ENCODE assay signal across 7 mouse cellular contexts in genomic region chr7:73390426-73391001, GRCm38 (mm10). TPM values are rescaled to one million over a fixed set of nuclear protein-coding genes. Genes with fewer than 3 reads are reported as not detected.
DNase-seq lines count a peak whose midpoint lies in the region; ATAC-seq and TF ChIP-seq lines count a peak whose summit lies in the region.

No protein-coding gene starts in this region.

- TF ChIP-seq EP300 in liver, embryonic 14.5 days (IDR thresholded peaks at IDR 0.05; ENCODE audit: low read depth): no peak

- no peaks in the 10 kb centered on the region for H3K36me3 ChIP-seq in testis, adult 2 months (ENCODE audit: control insufficient read depth, insufficient read depth, low read length)
- H3K36me3 ChIP-seq in forebrain, postnatal 0 days (ENCODE audit: insufficient read depth): no peaks in the 10 kb centered on the region
- H3K36me3 ChIP-seq in liver, embryonic 14.5 days (replicated peaks; ENCODE audit: control insufficient read depth, insufficient read depth, low read depth): no peaks in the 10 kb centered on the region

- no peak for TF ChIP-seq POLR2A in testis, adult 2 months (IDR thresholded peaks at IDR 0.05; ENCODE audit: control insufficient read depth, low read depth, low read length)

- whole genome bisulfite sequencing in forebrain, postnatal 0 days: 1% methylated on average over 18 of the region's 18 CpGs
- 5% methylated on average over 18 of the region's 18 CpGs for WGBS in liver, embryonic 14.5 days (ENCODE audit: insufficient replicate concordance)

- no peak for TF ChIP-seq CTCF in testis, adult 2 months (IDR thresholded peaks at IDR 0.05; ENCODE audit: control insufficient read depth, insufficient read depth, insufficient replicate concordance, low read depth, low read length)
- no peak for TF ChIP-seq CTCF in forebrain, postnatal 0 days (IDR thresholded peaks at IDR 0.05; ENCODE audit: low read depth)
- TF ChIP-seq CTCF in liver, embryonic 14.5 days (IDR thresholded peaks at IDR 0.05; ENCODE audit: low read depth): no peak

- peak overlapping the region; percentile 65 for H3K9ac ChIP-seq in forebrain, postnatal 0 days
- no peak overlapping the region for H3K9ac ChIP-seq in liver, embryonic 14.5 days (replicated peaks)

- peak; percentile 15 for ATAC-seq in forebrain, postnatal 0 days
- ATAC-seq in liver, embryonic 14.5 days (ENCODE audit: insufficient read depth): no peak

- H3K27me3 ChIP-seq in testis, adult 2 months (ENCODE audit: control insufficient read depth, insufficient read depth, low read length): no peaks in the 10 kb centered on the region
- H3K27me3 ChIP-seq in forebrain, postnatal 0 days (ENCODE audit: insufficient read depth, low read length): no peaks in the 10 kb centered on the region
- peaks cover 46% of the 10 kb centered on the region for H3K27me3 ChIP-seq in liver, embryonic 14.5 days (ENCODE audit: control insufficient read depth, insufficient read depth, low read length)

- H3K9me3 ChIP-seq in forebrain, postnatal 0 days (ENCODE audit: low read length): no peaks in the 10 kb centered on the region
- no peaks in the 10 kb centered on the region for H3K9me3 ChIP-seq in liver, embryonic 14.5 days (ENCODE audit: control insufficient read depth, low read length)

- peak overlapping the region; percentile 19 for H3K4me3 ChIP-seq in testis, adult 2 months (ENCODE audit: control insufficient read depth, low read depth, low read length)
- H3K4me3 ChIP-seq in forebrain, postnatal 0 days (ENCODE audit: low read depth, low read length): peak overlapping the region; percentile 51
- no peak overlapping the region for H3K4me3 ChIP-seq in liver, embryonic 14.5 days (ENCODE audit: insufficient read depth in 1 of 2, low read depth in 2 of 2, low read length in 2 of 2)

- no peak for DNase-seq in testis, postnatal 14 days (ENCODE audit: low spot score)
- DNase-seq in forebrain, postnatal 0 days: peak; percentile 50
- DNase-seq in liver, embryonic 14.5 days (ENCODE audit: low read depth in 3 of 3, low spot score in 3 of 3): no peak
- DNase-seq in spleen, adult 18-20 months: no peak
- DNase-seq in layer of hippocampus, postnatal 25 days (ENCODE audit: extremely low spot score in 1 of 2, low spot score in 1 of 2): no peak
- DNase-seq in thymus, postnatal 10 days (ENCODE audit: low spot score in 2 of 2): no peak

- peak overlapping the region; percentile 93 for H3K4me2 ChIP-seq in forebrain, postnatal 0 days (ENCODE audit: low read depth)
- peak overlapping the region; percentile 24 for H3K4me2 ChIP-seq in liver, embryonic 14.5 days (ENCODE audit: low read depth)

- peaks cover 22% of the 10 kb centered on the region for H3K4me1 ChIP-seq in testis, adult 2 months (ENCODE audit: control insufficient read depth, insufficient read depth, low read length)
- peaks cover 27% of the 10 kb centered on the region for H3K4me1 ChIP-seq in forebrain, postnatal 0 days (ENCODE audit: insufficient read depth)
- no peaks in the 10 kb centered on the region for H3K4me1 ChIP-seq in liver, embryonic 14.5 days (replicated peaks; ENCODE audit: control insufficient read depth in 2 of 2, insufficient read depth in 2 of 2, low read length in 1 of 2)

- H3K27ac ChIP-seq in testis, adult 2 months (ENCODE audit: control insufficient read depth, insufficient read depth, low read depth, low read length): no peak overlapping the region
- peak overlapping the region; percentile 83 for H3K27ac ChIP-seq in forebrain, postnatal 0 days (ENCODE audit: low read depth, low read length)
- no peak overlapping the region for H3K27ac ChIP-seq in liver, embryonic 14.5 days

RNA-seq across cellular contexts. Expression of gene Rgma, which starts 15.2 kb away (rescaled TPM):
- 8.5 and 9.3 TPM in 2 replicates for polyA plus RNA-seq in testis, adult 2 months (2012; rRNA removed)
- 72.2 and 96.4 TPM in 2 replicates for total RNA-seq in forebrain, postnatal 0 days (2014; rRNA removed)
- 34.1 and 39.9 TPM in 2 replicates for polyA plus RNA-seq in forebrain, postnatal 0 days (2015; fragmentation: Nextera tagmentation; extraction: Ambion mirVana)
- polyA plus RNA-seq in liver, embryonic 14.5 days (2012; rRNA removed): 0.06 and 0.32 TPM in 2 replicates
- 0.05 TPM in 1 of 2 replicates, not detected in the other for polyA plus RNA-seq in liver, embryonic 14.5 days (2014; fragmentation: Nextera tagmentation; extraction: Ambion mirVana)
- 10 to 100 TPM; 50.7 to 62.6 TPM for total RNA-seq in layer of hippocampus, postnatal 25 days (2021)

Comparison
In these comparisons a context has a peak if more than half of its experiments do, and no peak if none do; other contexts are left out.
1. H3K4me3 ChIP-seq: peak in testis, adult 2 months (single experiment) and forebrain, postnatal 0 days (single experiment); none in liver, embryonic 14.5 days (0 of 2).